Mouse (Mus musculus): ENCODE results near the gene Trmt44. TPM values are rescaled to one million over a fixed set of nuclear protein-coding genes. Genes with fewer than 3 reads are reported as not detected.

Trmt44 gene
- polyA plus RNA-seq, 1 experiment, result 6.8 TPM

- Histone ChIP-seq H3K79me3 (ENCODE audit: low read depth) (no peaks in the 10 kb centered on the region), H3K36me3 (ENCODE audit: control insufficient read depth, insufficient read depth) (no peaks in the 10 kb centered on the region), H3ac (ENCODE audit: control insufficient read depth, insufficient read length, low read depth) (peak overlapping the region; percentile 81), H3K79me2 (ENCODE audit: control insufficient read depth, insufficient read depth) (no peaks in the 10 kb centered on the region), H3K27me3 (ENCODE audit: control insufficient read depth, insufficient read depth, insufficient read length) (no peaks in the 10 kb centered on the region), H3K4me3 (ENCODE audit: insufficient read depth, poor library complexity, severe bottlenecking) (peak overlapping the region; percentile 44)
- no peak for TF ChIP-seq MYOG (IDR thresholded peaks at IDR 0.05; ENCODE audit: control insufficient read depth, extremely low read depth, insufficient read length)
- no peak for TF ChIP-seq FOSL1 (IDR thresholded peaks at IDR 0.05; ENCODE audit: insufficient read depth, low read length, poor library complexity, severe bottlenecking)
- no peak for TF ChIP-seq USF1 (IDR thresholded peaks at IDR 0.05; ENCODE audit: low read depth)
- no peak for TF ChIP-seq MYOD1 (IDR thresholded peaks at IDR 0.05; ENCODE audit: control insufficient read depth, insufficient read length, low read depth)
Observed at GRCm38 (mm10) chr5:35583221-35583783, 8.4 kb upstream of the Trmt44 start.

- TF ChIP-seq MYOD1 (IDR thresholded peaks at IDR 0.05; ENCODE audit: control insufficient read depth, insufficient read length, low read depth) (no peak), MYOG (IDR thresholded peaks at IDR 0.05; ENCODE audit: control insufficient read depth, extremely low read depth, insufficient read length) (no peak), CEBPB (IDR thresholded peaks at IDR 0.05; ENCODE audit: low read depth) (no peak), MAX (IDR thresholded peaks at IDR 0.05) (no peak), FOSL1 (IDR thresholded peaks at IDR 0.05; ENCODE audit: insufficient read depth, low read length, poor library complexity, severe bottlenecking) (no peak), CTCF (IDR thresholded peaks at IDR 0.05; ENCODE audit: control insufficient read depth, insufficient read depth, insufficient read length) (no peak), USF1 (IDR thresholded peaks at IDR 0.05; ENCODE audit: low read depth) (no peak)
- H3K79me3 ChIP-seq (ENCODE audit: low read depth), result no peaks in the 10 kb centered on the region
Observed at GRCm38 (mm10) chr5:35582445-35583220, 7.8 kb upstream of the Trmt44 start, which contains the start of gene Acox3. Gene Acox3 (plus strand): TSS chr5:35583040.

GRCm38 (mm10) chr5:35580156-35580922, 5.5 kb upstream of the Trmt44 start:
- Histone ChIP-seq H3K79me2 (ENCODE audit: control insufficient read depth, insufficient read depth) (no peaks in the 10 kb centered on the region), H3K79me3 (ENCODE audit: low read depth) (no peaks in the 10 kb centered on the region), H3K27me3 (ENCODE audit: control insufficient read depth, insufficient read depth, insufficient read length) (no peaks in the 10 kb centered on the region), H3K36me3 (ENCODE audit: control insufficient read depth, insufficient read depth) (no peaks in the 10 kb centered on the region), H3K4me3 (ENCODE audit: insufficient read depth, poor library complexity, severe bottlenecking) (no peak overlapping the region), H3ac (ENCODE audit: control insufficient read depth, insufficient read length, low read depth) (no peak overlapping the region)
- TF ChIP-seq FOSL1 (IDR thresholded peaks at IDR 0.05; ENCODE audit: insufficient read depth, low read length, poor library complexity, severe bottlenecking) (no peak), MYOG (IDR thresholded peaks at IDR 0.05; ENCODE audit: control insufficient read depth, extremely low read depth, insufficient read length) (no peak), MYOD1 (IDR thresholded peaks at IDR 0.05; ENCODE audit: control insufficient read depth, insufficient read length, low read depth) (no peak), MAX (IDR thresholded peaks at IDR 0.05) (no peak)

More at GRCm38 (mm10) chr5:35582445-35583220, 7.8 kb upstream of the Trmt44 start, which contains the start of gene Acox3:
- Histone ChIP-seq H3ac (ENCODE audit: control insufficient read depth, insufficient read length, low read depth) (peak within 1 kb of the TSS; percentile 81), H3K36me3 (ENCODE audit: control insufficient read depth, insufficient read depth) (no peaks in the 10 kb centered on the region), H3K4me3 (ENCODE audit: insufficient read depth, poor library complexity, severe bottlenecking) (peak within 1 kb of the TSS; percentile 44), H3K79me2 (ENCODE audit: control insufficient read depth, insufficient read depth) (no peaks in the 10 kb centered on the region), H3K27me3 (ENCODE audit: control insufficient read depth, insufficient read depth, insufficient read length) (no peaks in the 10 kb centered on the region)

- TF ChIP-seq MAX (IDR thresholded peaks at IDR 0.05), result no peak
- peaks cover 5% of the 10 kb centered on the region for H3K79me2 ChIP-seq (ENCODE audit: control insufficient read depth, insufficient read depth)
- no peaks in the 10 kb centered on the region for H3K27me3 ChIP-seq (ENCODE audit: control insufficient read depth, insufficient read depth, insufficient read length)
- peaks cover 5% of the 10 kb centered on the region for H3K79me3 ChIP-seq (ENCODE audit: low read depth)
- no peak overlapping the region for H3K4me3 ChIP-seq (ENCODE audit: insufficient read depth, poor library complexity, severe bottlenecking)
- no peak overlapping the region for H3ac ChIP-seq (ENCODE audit: control insufficient read depth, insufficient read length, low read depth)
- no peaks in the 10 kb centered on the region for H3K36me3 ChIP-seq (ENCODE audit: control insufficient read depth, insufficient read depth)
Observed at GRCm38 (mm10) chr5:35579247-35579893, 4.5 kb upstream of the Trmt44 start.

- peaks cover 1% of the 10 kb centered on the region for H3K36me3 ChIP-seq (ENCODE audit: control insufficient read depth, insufficient read depth)
- TF ChIP-seq MYOD1 (IDR thresholded peaks at IDR 0.05; ENCODE audit: control insufficient read depth, insufficient read length, low read depth) (no peak), FOSL1 (IDR thresholded peaks at IDR 0.05; ENCODE audit: insufficient read depth, low read length, poor library complexity, severe bottlenecking) (no peak), MYOG (IDR thresholded peaks at IDR 0.05; ENCODE audit: control insufficient read depth, extremely low read depth, insufficient read length) (no peak)
- peaks cover 14% of the 10 kb centered on the region for H3K79me2 ChIP-seq (ENCODE audit: control insufficient read depth, insufficient read depth)
- no peak overlapping the region for H3ac ChIP-seq (ENCODE audit: control insufficient read depth, insufficient read length, low read depth)
- peaks cover 11% of the 10 kb centered on the region for H3K79me3 ChIP-seq (ENCODE audit: low read depth)
- no peak overlapping the region for H3K4me3 ChIP-seq (ENCODE audit: insufficient read depth, poor library complexity, severe bottlenecking)
- no peaks in the 10 kb centered on the region for H3K27me3 ChIP-seq (ENCODE audit: control insufficient read depth, insufficient read depth, insufficient read length)
Observed at GRCm38 (mm10) chr5:35578411-35578810, 3.5 kb upstream of the Trmt44 start.

Measured in C2C12 (cell line).